Mouse (Mus musculus): ENCODE data around the gene Kif3c.
A peak's percentile ranks its signal among the peaks of the same experiment; 100 is the strongest.

The Kif3c gene

DNA sequence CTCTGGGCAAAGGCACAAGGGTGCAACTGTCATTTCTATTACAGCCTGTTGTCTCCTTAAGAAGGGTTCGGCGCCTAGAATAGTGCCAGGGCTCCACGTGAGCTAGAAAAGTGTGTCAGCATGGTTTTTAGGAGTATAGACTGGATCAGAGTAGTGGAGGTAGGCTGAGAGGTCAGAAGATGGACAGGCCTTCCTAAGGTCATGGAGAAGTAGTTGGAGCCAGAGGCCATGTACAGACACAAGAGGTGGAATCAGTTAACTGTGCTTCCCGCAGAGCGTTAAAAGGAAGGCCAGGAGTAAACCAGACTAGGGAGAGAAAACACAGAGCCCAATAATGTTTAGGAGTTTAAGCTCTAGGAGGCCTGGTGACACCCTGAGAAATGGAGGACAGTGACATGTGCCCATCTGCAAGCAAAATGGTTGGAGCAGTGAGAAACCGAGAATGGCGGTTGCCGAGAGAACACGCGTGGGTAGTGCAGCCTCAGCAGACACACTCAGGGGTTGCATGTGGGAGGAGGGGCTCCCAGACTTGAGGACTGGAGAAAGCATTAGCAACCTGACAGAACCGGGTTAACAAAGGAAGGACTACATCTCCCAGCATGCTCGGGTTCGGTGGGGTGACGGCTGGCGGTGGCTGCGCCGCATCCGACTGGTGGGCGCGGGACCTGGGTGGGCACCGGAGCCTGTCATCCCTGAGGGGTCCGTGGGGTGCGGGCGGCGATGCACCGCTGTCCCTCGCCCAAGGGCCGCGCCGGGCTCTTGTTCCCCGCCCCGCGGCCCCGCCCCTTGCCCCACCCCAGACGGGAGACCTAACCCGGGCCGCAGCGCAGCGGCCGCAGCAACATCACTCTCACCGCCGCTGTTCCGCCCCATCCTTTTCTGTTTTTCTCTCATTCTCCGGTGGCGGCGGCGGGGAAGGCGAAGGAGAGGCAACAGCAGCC lies at the start of gene Kif3c:
TSS of gene Kif3c (plus strand) at position 625 of the 941 bp plus-strand sequence.
- peak; percentile 76 for DNase-seq (ENCODE audit: low read depth)

- DNase-seq (ENCODE audit: low read depth): no peak
These were observed 48.8 kb upstream of the Kif3c start for GRCm38 (mm10) chr12:3316083-3316482.

DNA sequence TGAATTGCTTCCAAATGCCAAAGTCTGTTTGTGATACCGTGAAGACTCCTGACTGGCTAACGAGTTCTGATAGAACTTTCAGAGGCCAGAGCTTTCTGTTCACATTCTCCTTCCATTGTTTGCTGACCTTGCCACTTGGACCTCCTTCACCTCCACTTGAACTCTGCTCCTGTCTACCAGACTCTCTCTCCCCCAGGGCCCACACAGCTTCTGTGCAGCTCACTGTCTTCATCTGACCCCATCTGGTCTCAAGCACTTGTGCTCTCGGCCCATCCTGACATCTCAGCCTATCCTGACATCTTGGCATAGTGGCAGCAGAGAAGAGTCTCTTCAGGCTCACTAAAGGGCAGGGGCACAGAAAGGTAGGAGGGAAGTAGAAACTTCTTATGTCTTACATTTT lies 48.0 kb upstream of the Kif3c start:
- no peak for DNase-seq (ENCODE audit: low read depth)

GRCm38 (mm10) chr12:3319377-3319776 lies 45.6 kb upstream of the Kif3c start:
- DNase-seq (ENCODE audit: low read depth): no peak

DNA sequence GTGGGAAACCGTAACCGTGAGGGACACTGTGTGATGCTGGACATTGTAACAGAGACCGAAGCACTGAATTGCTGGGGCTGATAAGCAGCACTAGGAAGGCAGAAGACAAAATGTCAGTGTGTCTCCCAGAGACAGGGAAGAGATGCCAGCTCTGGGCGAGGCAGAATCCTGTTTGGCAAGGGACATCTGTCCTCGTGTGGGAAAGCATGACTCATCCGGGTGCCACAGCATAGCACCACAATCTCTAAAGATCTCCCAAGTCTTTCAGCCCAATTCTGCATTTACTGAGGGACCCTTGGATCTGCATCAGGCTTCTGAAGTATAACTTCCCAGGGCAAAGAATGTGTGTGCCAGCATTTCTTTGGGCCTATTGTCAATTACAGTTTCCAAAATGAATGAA lies 41.7 kb upstream of the Kif3c start:
- no peak for DNase-seq (ENCODE audit: low read depth)

- DNase-seq (ENCODE audit: low read depth): no peak
These were observed 39.7 kb upstream of the Kif3c start for GRCm38 (mm10) chr12:3325232-3325631.

DNA sequence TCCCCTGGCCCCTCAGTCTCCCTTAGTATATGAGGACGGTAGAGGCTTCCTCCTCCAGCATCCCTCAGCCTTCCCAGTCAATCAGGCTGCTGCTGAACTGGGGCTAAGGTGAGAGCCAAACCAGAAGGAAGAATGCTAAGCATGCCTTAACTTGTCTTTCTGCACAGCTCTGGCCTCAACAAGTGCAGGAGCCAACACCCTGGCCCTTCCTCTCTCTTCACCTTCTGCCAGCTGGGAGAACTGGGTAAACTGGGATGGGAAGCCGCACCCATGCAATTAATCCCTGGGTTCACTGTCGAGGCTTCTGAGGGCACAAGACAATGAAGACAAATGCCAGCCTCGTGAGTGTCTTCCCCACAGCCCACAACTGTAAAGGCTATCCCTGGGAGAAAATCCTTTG lies 35.3 kb upstream of the Kif3c start:
- DNase-seq (ENCODE audit: low read depth): no peak

DNA sequence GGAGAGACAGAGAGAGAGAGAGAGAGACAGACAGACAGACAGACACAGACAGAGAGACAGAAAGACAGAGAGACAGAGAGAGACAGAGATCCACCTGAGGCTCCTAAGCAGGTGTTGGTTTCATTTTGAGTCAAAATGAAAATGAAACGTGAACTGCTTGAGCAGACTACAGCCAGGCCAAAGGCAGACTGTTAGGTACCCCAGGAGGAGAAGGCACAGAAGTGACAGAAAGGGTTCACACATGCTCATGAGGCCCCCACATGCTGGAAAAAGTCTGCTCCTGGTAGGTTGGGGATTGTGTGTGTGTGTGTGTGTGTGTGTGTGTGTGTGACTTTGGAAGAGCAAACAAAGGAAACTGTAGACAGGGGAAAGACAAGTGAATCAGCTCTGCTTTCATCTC lies 26.0 kb upstream of the Kif3c start:
- peak; percentile 60 for DNase-seq (ENCODE audit: low read depth)

DNA sequence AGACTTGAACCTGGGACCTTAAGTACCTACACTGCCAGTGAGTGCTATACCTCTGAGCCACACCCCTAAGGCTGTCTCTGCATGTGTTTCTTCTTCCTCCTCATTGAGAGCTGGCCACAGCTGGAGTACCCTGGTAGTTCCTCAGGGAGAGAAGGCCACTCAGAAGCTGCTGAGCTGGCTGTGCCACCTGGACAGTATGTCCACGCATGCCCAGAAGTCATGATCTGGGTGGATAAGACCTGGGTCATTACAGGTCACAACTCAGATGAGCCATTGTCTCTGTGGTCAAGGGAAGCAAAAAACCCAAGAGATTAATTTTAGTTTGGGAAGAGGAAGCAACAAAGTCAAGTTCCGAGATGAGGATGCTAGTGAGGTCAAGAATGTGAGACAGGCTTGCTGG lies 20.8 kb upstream of the Kif3c start:
- no peak for DNase-seq (ENCODE audit: low read depth)

DNA sequence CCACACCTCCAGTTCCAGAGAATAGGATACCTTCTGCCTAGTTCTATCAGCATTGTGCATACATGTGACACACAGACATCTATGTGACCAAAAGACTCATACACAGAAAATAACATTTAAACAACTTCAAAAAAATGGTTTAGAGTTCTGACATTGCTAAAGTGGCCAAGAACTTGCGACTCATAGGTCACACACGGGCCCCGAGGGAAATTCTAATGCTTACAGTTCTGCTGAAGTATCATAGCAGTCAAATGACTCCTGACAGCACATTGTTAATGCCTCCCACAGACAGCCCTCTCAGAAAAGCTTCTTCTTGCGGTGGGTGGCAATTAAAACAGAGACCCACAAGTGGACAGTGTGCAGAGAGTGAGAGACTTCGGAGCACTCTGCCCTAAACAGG lies 19.9 kb upstream of the Kif3c start:
- no peak for DNase-seq (ENCODE audit: low read depth)

GRCm38 (mm10) chr12:3347682-3348081 lies 17.2 kb upstream of the Kif3c start:
- DNase-seq (ENCODE audit: low read depth): no peak

DNA sequence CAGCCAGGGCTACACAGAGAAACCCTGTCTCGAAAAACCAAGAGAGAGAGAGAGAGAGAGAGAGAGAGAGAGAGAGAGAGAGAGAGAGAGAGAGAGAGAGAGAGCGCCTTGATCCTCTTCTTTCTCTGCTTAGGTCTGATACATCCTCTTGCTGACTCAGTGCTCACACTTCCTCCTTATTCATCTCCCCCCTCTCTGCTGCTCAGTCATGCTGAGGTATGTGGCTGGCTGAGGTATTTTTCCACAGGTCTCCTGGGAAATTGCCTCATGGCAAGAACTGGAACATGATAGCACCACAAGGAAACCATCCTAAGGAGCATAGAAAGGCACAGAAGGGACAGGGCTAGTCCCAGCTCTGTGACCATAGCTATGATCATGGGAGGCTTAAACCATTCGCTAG lies 15.5 kb upstream of the Kif3c start:
- DNase-seq (ENCODE audit: low read depth): no peak

DNA sequence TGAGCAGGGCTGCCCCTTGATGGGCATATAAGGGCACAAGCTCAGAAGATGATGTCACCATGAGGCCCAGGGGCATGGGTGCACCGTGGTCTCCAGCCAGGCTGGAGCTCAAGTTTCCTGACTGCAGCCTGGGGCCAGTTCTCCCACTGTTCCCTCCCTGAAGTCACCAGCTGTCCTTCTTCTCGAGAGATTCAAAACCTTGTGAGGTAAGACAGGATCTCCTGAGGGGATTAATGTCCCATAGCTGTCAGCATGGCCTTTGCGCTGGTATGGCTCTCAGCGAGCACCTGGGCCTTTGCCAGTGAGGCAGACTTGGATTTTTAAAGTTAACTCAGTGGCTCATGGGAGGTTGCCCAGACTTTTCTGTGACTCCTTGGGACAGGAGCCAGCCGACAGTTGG lies 14.8 kb upstream of the Kif3c start:
- DNase-seq (ENCODE audit: low read depth): no peak

- no peak for DNase-seq (ENCODE audit: low read depth)
These were observed 12.7 kb upstream of the Kif3c start for GRCm38 (mm10) chr12:3352216-3352615.

DNA sequence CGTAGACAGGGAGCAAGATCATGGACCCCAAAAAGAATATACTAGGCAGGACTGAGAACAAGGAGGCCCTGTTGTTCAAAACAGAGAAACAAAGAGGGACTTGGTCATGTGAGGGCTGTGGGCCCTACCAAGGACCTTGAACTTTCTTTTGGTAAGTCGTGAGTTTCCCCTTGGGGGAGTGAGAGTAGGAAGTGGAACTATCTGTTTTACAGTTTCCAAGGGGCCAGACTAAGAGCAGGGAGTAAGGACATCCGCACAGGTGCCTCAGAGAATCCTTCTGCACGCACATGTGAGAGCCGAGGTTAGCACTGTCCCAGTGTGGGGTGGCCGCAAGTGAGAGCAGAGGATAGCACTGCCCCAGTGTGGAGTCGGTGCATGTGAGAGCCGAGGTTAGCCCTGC lies 9.9 kb upstream of the Kif3c start:
- no peak for DNase-seq (ENCODE audit: low read depth)

DNA sequence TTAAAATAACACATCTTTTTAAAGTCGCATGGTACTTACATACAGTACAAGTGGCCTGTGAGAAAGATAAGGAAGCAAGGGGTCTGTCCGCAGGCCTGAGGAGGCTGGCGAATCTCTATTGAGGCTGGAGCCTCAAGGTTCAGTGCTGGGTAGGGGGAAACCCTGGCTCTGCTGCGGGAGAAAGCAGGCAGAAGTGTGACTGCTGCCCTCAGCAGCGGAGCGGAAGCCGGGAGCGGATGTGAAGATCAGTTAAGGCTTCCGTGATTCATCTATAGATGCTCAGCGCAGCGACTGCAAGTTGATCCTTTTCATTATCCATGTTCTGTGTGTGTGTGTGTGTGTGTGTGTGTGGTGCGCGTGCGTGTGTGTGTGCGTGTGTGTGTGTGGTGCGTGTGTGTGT lies 8.1 kb upstream of the Kif3c start:
- peak; percentile 73 for DNase-seq (ENCODE audit: low read depth)

DNA sequence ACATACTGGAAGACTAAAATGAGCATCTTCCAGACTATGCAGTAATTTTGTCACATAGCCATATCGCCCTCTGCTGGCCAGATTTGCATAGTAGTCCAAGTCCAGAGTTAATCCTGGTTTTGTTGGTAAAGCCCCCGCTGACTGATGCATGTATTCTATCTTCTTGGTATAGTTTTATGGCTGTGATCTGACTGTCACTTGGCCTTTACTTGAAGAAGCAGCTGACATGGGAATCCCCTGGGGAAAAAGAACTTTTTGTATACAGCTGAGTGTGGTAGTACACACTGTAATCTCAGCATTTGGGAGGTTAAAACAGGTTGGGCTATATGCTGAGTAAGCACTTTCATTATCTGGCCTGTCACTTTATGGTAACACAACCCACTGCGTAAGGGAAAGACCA lies 5.6 kb upstream of the Kif3c start:
- DNase-seq (ENCODE audit: low read depth): peak; percentile 88

DNA sequence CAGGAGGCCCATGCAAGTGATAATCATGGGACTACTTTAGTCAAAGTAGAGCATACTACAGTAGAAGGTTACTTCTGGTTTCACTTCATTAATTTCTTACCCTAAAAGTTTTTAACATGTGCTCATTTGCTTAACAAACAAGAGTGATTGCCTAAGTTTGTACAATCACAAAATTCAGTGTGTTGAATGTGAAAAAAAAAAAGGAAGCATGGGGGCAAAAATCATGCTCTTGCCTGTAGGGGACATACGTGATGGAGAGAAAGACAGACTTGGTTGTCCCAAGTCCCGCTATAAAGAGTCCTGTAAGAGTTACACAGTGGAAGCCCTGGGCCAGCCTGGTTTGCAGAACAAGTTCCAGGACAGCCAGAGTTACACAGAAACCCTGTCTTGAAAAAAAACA lies 4.9 kb upstream of the Kif3c start:
- no peak for DNase-seq (ENCODE audit: low read depth)

DNA sequence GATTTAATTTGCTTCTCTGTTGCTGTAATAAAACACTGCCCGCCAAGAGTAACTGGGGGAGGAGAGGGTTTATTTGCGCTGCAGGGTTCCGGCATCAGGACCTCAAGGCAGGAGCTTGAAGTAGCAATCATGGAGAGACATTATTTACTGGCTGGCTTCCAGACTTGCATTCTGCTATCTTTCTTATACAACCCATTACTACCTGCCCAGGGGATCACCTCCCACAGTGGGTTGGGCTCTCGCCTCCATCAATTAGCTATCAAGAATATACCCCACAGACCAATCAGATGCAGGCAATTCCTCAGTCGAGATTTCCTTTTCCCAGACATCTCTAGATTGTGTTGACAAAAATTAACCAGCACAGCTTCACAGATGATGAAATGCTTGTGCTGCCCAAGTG lies 856 bp upstream of the Kif3c start:
- no peak for DNase-seq (ENCODE audit: low read depth)

- no peak for DNase-seq (ENCODE audit: low read depth)
These were observed 687 bp downstream of the Kif3c start for GRCm38 (mm10) chr12:3365449-3366189.

- no peak for DNase-seq (ENCODE audit: low read depth)
These were observed 1.4 kb downstream of the Kif3c start for GRCm38 (mm10) chr12:3366190-3366956.

GRCm38 (mm10) chr12:3366957-3367260 lies 2.0 kb downstream of the Kif3c start:
- no peak for DNase-seq (ENCODE audit: low read depth)

DNA sequence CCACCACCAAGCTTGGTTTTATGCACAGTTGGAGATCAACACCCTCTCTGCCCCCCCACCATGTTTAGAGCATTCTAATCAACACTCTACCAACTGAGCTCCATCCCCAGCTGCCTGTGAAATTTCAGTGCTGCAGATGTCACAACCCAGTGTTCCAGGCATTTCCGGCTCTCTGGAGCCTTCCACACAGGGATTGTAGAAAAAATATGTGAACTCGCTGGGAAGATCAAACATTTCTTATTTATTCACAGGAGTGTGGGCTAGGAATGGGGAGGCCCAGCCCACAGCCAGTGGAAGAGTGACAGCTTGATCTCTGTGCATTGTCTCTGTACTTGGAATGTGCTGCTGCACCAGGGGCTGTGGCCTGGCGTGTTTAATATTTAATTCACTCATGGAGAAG lies 3.8 kb downstream of the Kif3c start:
- no peak for DNase-seq (ENCODE audit: low read depth)

All from naive thymus-derived CD4-positive, alpha-beta T cell, adult 2 months (primary cell).